Mouse (Mus musculus): Measurements from ENCODE around the gene Dchs1.

DNA sequence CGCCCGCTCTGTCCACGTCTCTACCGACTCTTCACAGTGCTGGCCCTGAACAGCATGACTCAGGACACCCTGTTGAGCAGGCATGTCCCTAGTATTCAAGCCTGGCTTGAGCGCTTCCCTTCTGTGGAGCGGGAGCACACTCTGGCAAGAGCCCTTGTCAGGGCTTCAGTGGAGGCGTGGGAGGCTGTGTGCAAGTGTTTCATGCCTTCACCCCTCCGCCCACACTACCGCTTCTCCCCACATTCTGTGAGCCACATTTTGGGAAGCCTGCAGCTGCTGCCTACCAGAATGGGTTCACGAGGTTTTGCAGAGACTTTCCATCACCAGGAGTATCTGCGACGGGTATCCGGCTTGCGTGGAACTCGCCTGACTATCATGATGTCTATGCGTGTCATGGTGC is 84.3 kb downstream of the Dchs1 start:
- TF ChIP-seq CTCF (IDR thresholded peaks at IDR 0.05; ENCODE audit: low read depth, low read length) = no peak
- no peak for TF ChIP-seq POLR2A (IDR thresholded peaks at IDR 0.05; ENCODE audit: extremely low read depth, insufficient read depth, low read length)

Data from liver, adult 2 months (tissue).